Comparison of ENCODE assay signal across 8 mouse cellular contexts in the genomic region with DNA sequence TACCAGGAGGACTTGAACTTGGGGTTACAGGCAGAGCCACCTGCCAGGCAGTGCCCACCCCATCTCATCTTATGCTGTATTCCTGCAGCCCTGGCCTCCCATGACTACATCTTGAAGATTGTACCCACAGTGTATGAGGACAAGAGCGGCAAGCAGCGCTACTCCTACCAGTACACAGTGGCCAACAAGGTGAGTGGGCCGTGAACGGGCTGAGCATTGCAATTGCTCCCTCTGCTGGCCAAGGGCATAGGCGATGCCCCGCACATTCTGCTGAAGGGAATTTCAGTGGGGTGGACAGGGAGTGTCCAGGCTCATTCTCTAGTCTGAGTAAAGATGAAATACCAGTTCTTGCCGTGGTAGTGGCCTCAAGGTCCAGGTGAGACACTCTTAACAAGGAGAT. TPM values are rescaled to one million over a fixed set of nuclear protein-coding genes. Genes with fewer than 3 reads are reported as not detected.
DNase-seq lines count a peak whose midpoint lies in the region.

No protein-coding gene starts in this region.

- peak; percentile 7 for DNase-seq in MEL-GATA-1-ER (ENCODE audit: extremely low read depth, low read depth)
- peak; percentile 51 for DNase-seq in c-Kit-negative CD71-positive TER-119-positive erythroid progenitor cells, embryonic 14.5 days (ENCODE audit: low read depth, low spot score)
- peak; percentile 71 for DNase-seq in forebrain, embryonic 10.5 days (ENCODE audit: extremely low spot score, low spot score)
- peak; percentile 89 to 92 for DNase-seq in heart, postnatal 10 days
- DNase-seq in kidney, postnatal 4 days: peak; percentile 92
- DNase-seq in lung, postnatal 36 days: peak; percentile 92
- DNase-seq in right cerebral cortex, postnatal 14 days: peak; percentile 80
- DNase-seq in yolk sac, embryonic 10.5 days (ENCODE audit: low spot score): peak; percentile 72

- no peaks in the 10 kb centered on the region for H3K9me3 ChIP-seq in forebrain, embryonic 10.5 days

- peaks cover 95% of the 10 kb centered on the region for H3K36me3 ChIP-seq in forebrain, embryonic 10.5 days (replicated peaks)

- no peaks in the 10 kb centered on the region for H3K27me3 ChIP-seq in forebrain, embryonic 10.5 days (ENCODE audit: poor library complexity, severe bottlenecking)

- WGBS in forebrain, embryonic 10.5 days: 36% methylated on average over 7 of the region's 7 CpGs

- H3K4me3 ChIP-seq in forebrain, embryonic 10.5 days: no peak overlapping the region

- intact Hi-C loops in heart, postnatal 10 days (cut with DNase I): loop anchor here (1.0 to 5.0 kb wide), 4 partner anchors 42 to 326 kb away; no protein-coding TSS in a partner anchor

- H3K4me1 ChIP-seq in forebrain, embryonic 10.5 days: no peaks in the 10 kb centered on the region

- no peak overlapping the region for H3K27ac ChIP-seq in forebrain, embryonic 10.5 days

RNA-seq across cellular contexts. Expression of a gene that starts 24.4 kb away (rescaled TPM):
- 104 and 109 TPM in 2 replicates for polyA plus RNA-seq in forebrain, embryonic 10.5 days (2016; fragmentation: Nextera tagmentation; extraction: Ambion mirVana)
- 10 to 100 TPM; 87.1 to 87.8 TPM for total RNA-seq in heart, postnatal 10 days (2021)

Comparison
In these comparisons a context has a peak if more than half of its experiments do, and no peak if none do; other contexts are left out.
1. DNase-seq: peak in every context shown above with its lines; median percentile 92 in kidney, postnatal 4 days; 92 in lung, postnatal 36 days; 90 in heart, postnatal 10 days; 80 in right cerebral cortex, postnatal 14 days; 72 in yolk sac, embryonic 10.5 days; 71 in forebrain, embryonic 10.5 days; 51 in c-Kit-negative CD71-positive TER-119-positive erythroid progenitor cells, embryonic 14.5 days; 7 in MEL-GATA-1-ER.